Mouse (Mus musculus) cerebellum, adult 18-20 months (tissue): Measurements from ENCODE around the gene Snrk.

Experiments
- DNase-seq, 2 experiments: peaks; one replicate each; pipeline ENCODE4 v3.0.0; 2021

Gene Snrk

GRCm38 (mm10) chr9:122109553-122110225 is 7.4 kb upstream of the Snrk start:
- peak in 1 of 2 experiments; percentile 56 for DNase-seq

GRCm38 (mm10) chr9:122110508-122110907 is 6.6 kb upstream of the Snrk start:
- DNase-seq: no peak

- no peak for DNase-seq
Measured at GRCm38 (mm10) chr9:122110921-122111320, 6.1 kb upstream of the Snrk start.

- peak in 1 of 2 experiments; percentile 39 for DNase-seq
Measured at GRCm38 (mm10) chr9:122115552-122115951, 1.5 kb upstream of the Snrk start.

GRCm38 (mm10) chr9:122116359-122116758 is 707 bp upstream of the Snrk start:
- peak in 1 of 2 experiments; percentile 25 for DNase-seq

- DNase-seq: peak in 1 of 2 experiments; percentile 31
Measured at GRCm38 (mm10) chr9:122117692-122118529, 845 bp downstream of the Snrk start.

GRCm38 (mm10) chr9:122120089-122120488 is 3.0 kb downstream of the Snrk start:
- peak; percentile 75 to 85 for DNase-seq

GRCm38 (mm10) chr9:122122113-122122512 is 5.0 kb downstream of the Snrk start:
- no peak for DNase-seq

GRCm38 (mm10) chr9:122123181-122123580 is 6.1 kb downstream of the Snrk start:
- DNase-seq: no peak

- DNase-seq: no peak
Measured at GRCm38 (mm10) chr9:122125723-122126290, 8.7 kb downstream of the Snrk start.

GRCm38 (mm10) chr9:122126790-122127189 is 9.7 kb downstream of the Snrk start:
- DNase-seq: no peak

GRCm38 (mm10) chr9:122127271-122127785 is 10.3 kb downstream of the Snrk start:
- DNase-seq: no peak

GRCm38 (mm10) chr9:122128686-122129085 is 11.6 kb downstream of the Snrk start:
- no peak for DNase-seq

- DNase-seq: no peak
Measured at GRCm38 (mm10) chr9:122130666-122131065, 13.6 kb downstream of the Snrk start.

- DNase-seq: no peak
Measured at GRCm38 (mm10) chr9:122132145-122132544, 15.1 kb downstream of the Snrk start.

GRCm38 (mm10) chr9:122135095-122135884 is 18.2 kb downstream of the Snrk start:
- no peak for DNase-seq

GRCm38 (mm10) chr9:122135885-122136170 is 18.8 kb downstream of the Snrk start:
- no peak for DNase-seq

- DNase-seq: no peak
Measured at GRCm38 (mm10) chr9:122137960-122138359, 20.9 kb downstream of the Snrk start.

GRCm38 (mm10) chr9:122138371-122139029 is 21.4 kb downstream of the Snrk start:
- peak in 1 of 2 experiments; percentile 0 for DNase-seq

- DNase-seq: peak in 1 of 2 experiments; percentile 7
Measured at GRCm38 (mm10) chr9:122139236-122139635, 22.2 kb downstream of the Snrk start.

GRCm38 (mm10) chr9:122143219-122143618 is 26.2 kb downstream of the Snrk start:
- peak in 1 of 2 experiments; percentile 2 for DNase-seq

GRCm38 (mm10) chr9:122144776-122145175 is 27.7 kb downstream of the Snrk start:
- DNase-seq: peak in 1 of 2 experiments; percentile 11
